Mouse (Mus musculus) cerebellum, adult 9-11 months (tissue): ENCODE data around the gene Hc.

Source experiments
- DNase-seq: peaks from one replicate; pipeline ENCODE4 v3.0.0; 2022

Hc gene

GRCm38 (mm10) chr2:34948622-34949021 lies 112.6 kb downstream of the Hc start:
- DNase-seq = no peak

- DNase-seq = no peak
Observed at GRCm38 (mm10) chr2:34946046-34946445, 115.2 kb downstream of the Hc start.

- DNase-seq = no peak
Observed at GRCm38 (mm10) chr2:34945580-34945979, 115.7 kb downstream of the Hc start.

- no peak for DNase-seq
Observed at GRCm38 (mm10) chr2:34944761-34945160, 116.5 kb downstream of the Hc start.

GRCm38 (mm10) chr2:34943556-34944120 lies 117.6 kb downstream of the Hc start:
- no peak for DNase-seq

- no peak for DNase-seq
Observed at GRCm38 (mm10) chr2:34941061-34941675, 120.1 kb downstream of the Hc start.

GRCm38 (mm10) chr2:34940246-34940645 lies 121.0 kb downstream of the Hc start:
- DNase-seq = no peak

- no peak for DNase-seq
Observed at GRCm38 (mm10) chr2:34938269-34939208, 122.7 kb downstream of the Hc start.

GRCm38 (mm10) chr2:34937460-34937859 lies 123.8 kb downstream of the Hc start:
- DNase-seq = no peak
